Mouse (Mus musculus) gastrocnemius, adult 8-10 months (tissue): Measurements from ENCODE around the gene Brsk2. TPM values are rescaled to one million over a fixed set of nuclear protein-coding genes. Genes with fewer than 3 reads are reported as not detected.

Experiments used
- DNase-seq, 2 experiments: peaks; one replicate each; pipeline ENCODE4 v3.0.0; 2022; ENCODE audit warnings: low spot score in 2 of 2
- microRNA-seq: library from miRNA; unstranded; fragments of <30 nt; microRNA quantifications from one replicate; pipeline ENCODE4 v1.2.0, GENCODE M21; 2022
- total RNA-seq, 4 experiments: library from RNA; stranded (reverse); gene quantifications; 2 replicates each; pipeline ENCODE4 v1.2.4; 2022

Gene Brsk2
- total RNA-seq, 4 experiments from 2014 or later: 0.10 TPM; not detected in 3

GRCm38 (mm10) chr7:142025926-142026325 lies 76.4 kb downstream of the Brsk2 start:
- DNase-seq: no peak

- no peak for DNase-seq
Observed at GRCm38 (mm10) chr7:142030073-142030472, 80.5 kb downstream of the Brsk2 start.

GRCm38 (mm10) chr7:142034198-142034597 lies 84.6 kb downstream of the Brsk2 start:
- DNase-seq: peak; percentile 74 to 81

- no peak for DNase-seq
Observed at GRCm38 (mm10) chr7:142035048-142035811, 85.7 kb downstream of the Brsk2 start.

GRCm38 (mm10) chr7:142037553-142038170 lies 88.1 kb downstream of the Brsk2 start:
- no peak for DNase-seq

GRCm38 (mm10) chr7:142040756-142041155 lies 91.2 kb downstream of the Brsk2 start:
- no peak for DNase-seq

GRCm38 (mm10) chr7:142045344-142045743 lies 95.8 kb downstream of the Brsk2 start:
- no peak for DNase-seq

- no peak for DNase-seq
Observed at GRCm38 (mm10) chr7:142045932-142046331, 96.4 kb downstream of the Brsk2 start.

GRCm38 (mm10) chr7:142050536-142050935 lies 101.0 kb downstream of the Brsk2 start:
- no peak for DNase-seq

Small RNA genes lying within 50 kb of the gene (microRNA-seq; reads per million reads assigned to microRNA genes)
- not detected for gene Mir3104

Other genes with a start within 250 kb of the Brsk2 start
- not detected for gene Muc5ac, start 160.8 kb upstream of the Brsk2 start, total RNA-seq
- not detected for gene Muc5b, start 110.7 kb upstream of the Brsk2 start, total RNA-seq
- gene Tollip, start 31.2 kb upstream of the Brsk2 start, total RNA-seq: 10 to 100 TPM; 34.6 to 38.3 (median 34.9) TPM
- gene Mob2, start 111.3 kb downstream of the Brsk2 start, total RNA-seq: 10 to 100 TPM; 53.3 to 58.5 (median 55.9) TPM
- gene Dusp8, start 146.1 kb downstream of the Brsk2 start, total RNA-seq: 10 to 100 TPM; 20.5 to 33.4 (median 27.6) TPM
- not detected for gene Gm45618, start 171.0 kb downstream of the Brsk2 start, total RNA-seq
- gene Gm39115, start 186.3 kb downstream of the Brsk2 start, total RNA-seq: not detected
- not detected for gene Gm45337, start 194.9 kb downstream of the Brsk2 start, total RNA-seq
- gene Gm29735, start 207.4 kb downstream of the Brsk2 start, total RNA-seq: not detected
- gene Gm4553, start 216.0 kb downstream of the Brsk2 start, total RNA-seq: not detected
- not detected for gene Krtap5-2, start 226.3 kb downstream of the Brsk2 start, total RNA-seq
- gene Gm10153, start 240.6 kb downstream of the Brsk2 start, total RNA-seq: not detected